Mouse (Mus musculus) heart, postnatal 0 days (tissue): ENCODE data around the gene Hfm1. TPM values are rescaled to one million over a fixed set of nuclear protein-coding genes. Genes with fewer than 3 reads are reported as not detected.
A peak's percentile ranks its signal among the peaks of the same experiment; 100 is the strongest.

Experiments used
- ATAC-seq: fragments of 200-750 bp; cut with Nextera tagmentation; 2 replicates; pipeline ENCODE4 v1.8.0; 2017; ENCODE audit warnings: low read depth, moderate number of reproducible peaks, moderate library complexity; ENCODE audit not compliant: insufficient read depth
- DNase-seq: peaks from one replicate; pipeline ENCODE4 v3.0.0-alpha.2; 2016; ENCODE audit warnings: low spot score
- H3K27ac ChIP-seq: fragments of 300-500 bp; sonication (generic); 2 replicates; pipeline ENCODE4 v1.5.1; 2014; ENCODE audit warnings: low read depth, mild to moderate bottlenecking
- H3K27me3 ChIP-seq: fragments of 300-500 bp; sonication (generic); 2 replicates; pipeline ENCODE4 v1.6.1; 2014; ENCODE audit warnings: low read length, mixed read lengths; ENCODE audit not compliant: control insufficient read depth, insufficient read depth
- H3K36me3 ChIP-seq: fragments of 300-500 bp; sonication (generic); replicated peaks from 2 replicates; pipeline ENCODE4 v1.6.1; 2014; ENCODE audit warnings: low read length, mixed read lengths; ENCODE audit not compliant: control insufficient read depth, insufficient read depth
- H3K4me1 ChIP-seq: fragments of 300-500 bp; sonication (generic); 2 replicates; pipeline ENCODE4 v1.6.1; 2014; ENCODE audit warnings: antibody characterized with exemption; ENCODE audit not compliant: control insufficient read depth, insufficient read depth
- H3K4me2 ChIP-seq: fragments of 300-500 bp; sonication (generic); 2 replicates; pipeline ENCODE4 v1.6.1; 2014; ENCODE audit warnings: low read depth, mild to moderate bottlenecking, low read length, moderate library complexity
- H3K4me3 ChIP-seq: fragments of 300-500 bp; sonication (generic); 2 replicates; pipeline ENCODE4 v1.5.1; 2014; ENCODE audit warnings: low read depth, low read length
- H3K9ac ChIP-seq: fragments of 300-500 bp; sonication (generic); replicated peaks from 2 replicates; pipeline ENCODE4 v1.6.1; 2014; ENCODE audit warnings: low read depth, low read length, mixed read lengths
- H3K9me3 ChIP-seq: fragments of 300-500 bp; sonication (generic); replicated peaks from 2 replicates; pipeline ENCODE4 v1.6.1; 2016; ENCODE audit warnings: low read length; ENCODE audit not compliant: control insufficient read depth
- CTCF ChIP-seq: IDR thresholded peaks from 2 replicates; pipeline ENCODE4 v1.5.1; 2016; ENCODE audit warnings: antibody characterized with exemption, control low read depth, low read depth
- EP300 ChIP-seq: IDR thresholded peaks from 2 replicates; pipeline ENCODE4 v1.6.1; 2016; ENCODE audit warnings: antibody characterized with exemption, low read depth
- WGBS: fragments of 180-500 bp; shearing (Covaris S2); extraction: QIAGEN DNeasy Blood & Tissue Kit; methylation state at CpG from one replicate; pipeline ENCODE4 v1.1.7; 2014; 5-methylcytosine and 5-hydroxymethylcytosine counted together
- polyA plus RNA-seq: library from polyadenylated mRNA; unstranded; fragments of >200 nt; fragmentation: Nextera tagmentation; extraction: Ambion mirVana; gene quantifications from 2 replicates; pipeline ENCODE4 v1.2.1, GENCODE M21; 2015
- total RNA-seq: library from RNA; depleted of rRNA; stranded (reverse); fragments of >200 nt; gene quantifications from 2 replicates; pipeline ENCODE4 v1.2.3, GENCODE M21; 2014; ENCODE audit warnings: low replicate concordance

Gene Hfm1
- total and polyA plus RNA-seq, 2 experiments from 2014 or later = 0.25 TPM; not detected in 1

- DNase-seq (no peak), ATAC-seq (no peak)
- TF ChIP-seq CTCF (no peak), EP300 (no peak)
- Histone ChIP-seq H3K4me2 (no peak overlapping the region), H3K4me3 (no peak overlapping the region), H3K36me3 (no peaks in the 10 kb centered on the region), H3K27me3 (no peaks in the 10 kb centered on the region), H3K4me1 (no peaks in the 10 kb centered on the region; the same call in 1 of the 2 replicates), H3K27ac (no peak overlapping the region), H3K9me3 (no peaks in the 10 kb centered on the region), H3K9ac (no peak overlapping the region)
- WGBS = 55% methylated on average over 1 of the region's 1 CpGs
Observed at GRCm38 (mm10) chr5:106887303-106888071, 38.6 kb downstream of the Hfm1 start.

GRCm38 (mm10) chr5:106885517-106885916 lies 40.6 kb downstream of the Hfm1 start:
- ATAC-seq (no peak), DNase-seq (no peak)
- no peaks in the 10 kb centered on the region for H3K9me3 ChIP-seq
- H3K27me3 ChIP-seq = no peaks in the 10 kb centered on the region
- no peak overlapping the region for H3K4me2 ChIP-seq
- no peak overlapping the region for H3K4me3 ChIP-seq
- no peaks in the 10 kb centered on the region for H3K4me1 ChIP-seq
- no peaks in the 10 kb centered on the region for H3K36me3 ChIP-seq
- no peak overlapping the region for H3K27ac ChIP-seq
- no peak overlapping the region for H3K9ac ChIP-seq
- WGBS = 82% methylated on average over 4 of the region's 4 CpGs
- TF ChIP-seq CTCF (no peak), EP300 (no peak)

GRCm38 (mm10) chr5:106876438-106876837 lies 49.7 kb downstream of the Hfm1 start:
- Histone ChIP-seq H3K27ac (no peak overlapping the region), H3K27me3 (no peaks in the 10 kb centered on the region), H3K4me2 (no peak overlapping the region), H3K4me3 (no peak overlapping the region), H3K36me3 (no peaks in the 10 kb centered on the region), H3K4me1 (no peaks in the 10 kb centered on the region), H3K9ac (no peak overlapping the region), H3K9me3 (no peaks in the 10 kb centered on the region)
- TF ChIP-seq CTCF = no peak
- no peak for TF ChIP-seq EP300
- no peak for DNase-seq
- WGBS = 74% methylated on average over 1 of the region's 1 CpGs
- ATAC-seq = no peak

GRCm38 (mm10) chr5:106860415-106860814 lies 65.7 kb downstream of the Hfm1 start:
- no peaks in the 10 kb centered on the region for H3K36me3 ChIP-seq
- no peaks in the 10 kb centered on the region for H3K4me1 ChIP-seq
- H3K9ac ChIP-seq = no peak overlapping the region
- no peak overlapping the region for H3K27ac ChIP-seq
- no peaks in the 10 kb centered on the region for H3K27me3 ChIP-seq
- ATAC-seq (no peak), DNase-seq (peak; percentile 55)
- H3K4me3 ChIP-seq = no peak overlapping the region
- no peak overlapping the region for H3K4me2 ChIP-seq
- 35% methylated on average over 3 of the region's 3 CpGs for WGBS
- H3K9me3 ChIP-seq = no peaks in the 10 kb centered on the region
- TF ChIP-seq CTCF = peak; percentile 81
- no peak for TF ChIP-seq EP300

GRCm38 (mm10) chr5:106853284-106853683 lies 72.8 kb downstream of the Hfm1 start:
- no peak overlapping the region for H3K9ac ChIP-seq
- no peak for ATAC-seq
- no peaks in the 10 kb centered on the region for H3K27me3 ChIP-seq
- no peaks in the 10 kb centered on the region for H3K9me3 ChIP-seq
- H3K4me2 ChIP-seq = no peak overlapping the region
- H3K27ac ChIP-seq = no peak overlapping the region
- no peaks in the 10 kb centered on the region for H3K4me1 ChIP-seq
- 85% methylated on average over 3 of the region's 3 CpGs for WGBS
- H3K36me3 ChIP-seq = no peaks in the 10 kb centered on the region
- no peak overlapping the region for H3K4me3 ChIP-seq
- TF ChIP-seq EP300 (no peak), CTCF (no peak)
- no peak for DNase-seq

GRCm38 (mm10) chr5:106847045-106847444 lies 79.1 kb downstream of the Hfm1 start:
- Histone ChIP-seq H3K4me2 (no peak overlapping the region), H3K4me3 (no peak overlapping the region), H3K36me3 (no peaks in the 10 kb centered on the region), H3K27me3 (no peaks in the 10 kb centered on the region), H3K4me1 (no peaks in the 10 kb centered on the region), H3K27ac (no peak overlapping the region), H3K9ac (no peak overlapping the region), H3K9me3 (no peaks in the 10 kb centered on the region)
- no peak for TF ChIP-seq EP300
- TF ChIP-seq CTCF = no peak
- no peak for ATAC-seq
- no peak for DNase-seq
